Mouse (Mus musculus) adrenal gland, postnatal 0 days (tissue): ENCODE results near the gene Gna12. TPM values are rescaled to one million over a fixed set of nuclear protein-coding genes. Genes with fewer than 3 reads are reported as not detected.

Source experiments
- polyA plus RNA-seq: library from polyadenylated mRNA; unstranded; fragments of >200 nt; fragmentation: Nextera tagmentation; extraction: Ambion mirVana; gene quantifications from 2 replicates; pipeline ENCODE4 v1.2.1, GENCODE M21; 2015

Gene Gna12
- polyA plus RNA-seq = 47.7 and 68.8 TPM in 2 replicates

DNA sequence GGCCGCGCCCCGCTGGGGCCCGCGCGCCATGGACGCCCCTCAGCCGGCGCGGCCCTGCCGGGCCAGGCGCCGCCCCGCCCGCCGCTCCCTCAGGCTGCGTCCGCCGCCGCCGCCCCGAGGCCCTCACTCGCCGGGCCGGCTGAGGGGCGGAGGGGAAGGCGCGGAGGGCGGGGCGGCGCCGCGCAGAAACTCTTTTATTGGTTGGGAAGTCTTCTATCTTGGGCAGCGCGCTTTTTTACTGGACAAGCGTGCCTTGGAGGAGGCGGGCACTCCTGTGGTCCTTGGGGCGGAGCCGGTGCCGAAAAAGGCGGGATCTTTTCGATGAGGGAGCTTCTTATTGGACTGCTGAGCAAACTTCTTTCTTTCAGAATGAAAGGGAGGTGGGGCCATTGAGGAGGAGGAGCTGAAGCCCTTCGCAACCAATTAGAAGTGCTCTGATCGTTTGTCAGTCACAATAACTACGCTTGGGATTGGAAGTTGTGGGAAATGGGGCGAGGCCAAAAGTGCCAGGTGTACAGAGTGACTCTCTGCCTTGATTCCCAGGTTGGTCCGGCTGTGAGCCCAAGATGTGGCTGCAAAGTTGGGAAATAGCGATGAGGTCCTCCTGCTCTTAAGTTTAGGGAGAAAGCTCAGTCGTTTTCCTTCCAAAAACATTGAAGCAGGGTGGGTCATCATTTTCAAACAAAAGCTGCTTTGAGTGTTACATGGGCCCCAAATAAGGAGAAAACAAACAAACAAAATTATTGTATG, at the start of gene Gna12:
Gene Gna12, minus strand, starts transcription at position 118 of the 750 bp plus-strand sequence.

DNA sequence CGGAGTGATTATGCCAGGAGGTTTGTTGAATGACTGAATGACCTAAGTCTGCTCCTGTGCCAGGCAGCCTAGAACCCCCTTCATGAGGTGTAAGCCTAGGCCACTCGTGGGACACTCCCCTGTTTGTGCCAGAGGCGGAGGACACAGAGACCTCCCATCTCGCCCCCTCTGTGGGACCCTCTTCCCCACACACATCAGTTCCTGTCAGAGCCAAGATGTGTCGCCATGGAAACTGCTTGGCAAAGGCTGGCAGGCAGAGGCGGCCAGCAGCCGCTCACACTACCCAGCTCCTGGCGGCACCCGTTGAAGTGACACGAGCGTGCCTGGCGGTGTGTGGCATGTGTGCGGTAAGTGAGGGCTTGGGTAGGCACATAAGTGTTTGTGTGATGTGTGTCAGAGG, 106.4 kb downstream of the Gna12 start, which contains the start of gene Amz1:
Gene Amz1, plus strand, starts transcription at position 306 of the 400 bp plus-strand sequence.

Other genes with a start within 250 kb of the Gna12 start
- gene Lfng, start 223.1 kb downstream of the Gna12 start, polyA plus RNA-seq = 8.7 and 10.1 TPM in 2 replicates
- gene Ttyh3, start 181.4 kb downstream of the Gna12 start, polyA plus RNA-seq = 41.8 and 46.5 TPM in 2 replicates
- gene Iqce, start 128.1 kb downstream of the Gna12 start, polyA plus RNA-seq = 14.2 and 18.9 TPM in 2 replicates
- gene Brat1, start 125.4 kb downstream of the Gna12 start, polyA plus RNA-seq = 12.2 and 17.4 TPM in 2 replicates
- 0.90 and 1.3 TPM in 2 replicates for gene Amz1, start 106.3 kb downstream of the Gna12 start, polyA plus RNA-seq
- 0.14 and 0.25 TPM in 2 replicates for gene Card11, start 170.2 kb upstream of the Gna12 start, polyA plus RNA-seq